Mouse (Mus musculus): ENCODE measurements around the gene Xpc.

Xpc gene

DNA sequence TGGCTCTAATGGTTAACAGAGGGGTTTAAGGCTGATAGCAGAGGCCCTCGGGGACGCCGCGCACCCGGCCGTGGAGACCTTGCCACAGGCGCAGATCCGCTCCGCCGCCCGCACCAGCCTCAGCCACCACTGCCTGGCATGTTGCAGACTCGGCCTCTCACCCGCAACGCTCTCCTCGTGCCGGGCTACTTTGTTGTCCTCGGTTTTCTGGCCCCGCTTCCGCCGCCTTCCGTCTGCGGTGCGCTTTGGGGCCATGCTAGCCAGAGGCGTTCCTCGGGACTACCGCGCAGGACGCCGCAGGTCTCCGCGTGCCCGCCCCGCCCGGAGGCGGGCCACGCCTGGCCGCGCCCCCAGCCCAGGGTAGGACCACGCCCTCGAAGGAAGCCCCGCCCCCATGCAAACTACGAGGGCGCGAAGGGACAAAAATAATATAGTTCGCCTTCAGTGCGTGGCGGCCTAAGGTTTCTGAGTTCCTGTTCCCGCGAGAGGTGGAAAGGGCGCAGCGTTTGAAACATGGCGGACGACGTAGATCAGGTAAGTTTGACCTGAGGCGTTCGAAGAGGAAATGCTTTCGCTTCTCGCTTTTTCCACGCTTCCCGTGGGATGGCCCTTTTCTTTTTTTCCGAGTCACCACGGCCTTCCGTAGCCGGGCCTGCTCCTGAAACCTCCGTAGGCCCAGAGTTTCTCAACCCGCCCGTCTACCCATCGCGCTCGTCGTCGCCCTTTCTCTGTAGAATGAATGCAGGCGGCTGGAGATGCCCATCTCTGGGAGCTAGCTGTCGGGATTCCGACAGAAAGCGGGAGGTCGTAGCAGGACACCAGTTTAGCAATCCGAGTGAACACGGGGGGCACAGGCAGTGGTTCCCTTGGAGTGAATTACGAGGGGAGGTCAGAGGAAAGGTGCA is at the start of gene Xpc, which contains the start of gene Lsm3:
Xpc (minus strand) TSS at position 344 of the 905 bp plus-strand sequence.
Lsm3 (plus strand) TSS at position 384 of the 905 bp plus-strand sequence.
- peak; percentile 89 for DNase-seq (ENCODE audit: low spot score)

DNA sequence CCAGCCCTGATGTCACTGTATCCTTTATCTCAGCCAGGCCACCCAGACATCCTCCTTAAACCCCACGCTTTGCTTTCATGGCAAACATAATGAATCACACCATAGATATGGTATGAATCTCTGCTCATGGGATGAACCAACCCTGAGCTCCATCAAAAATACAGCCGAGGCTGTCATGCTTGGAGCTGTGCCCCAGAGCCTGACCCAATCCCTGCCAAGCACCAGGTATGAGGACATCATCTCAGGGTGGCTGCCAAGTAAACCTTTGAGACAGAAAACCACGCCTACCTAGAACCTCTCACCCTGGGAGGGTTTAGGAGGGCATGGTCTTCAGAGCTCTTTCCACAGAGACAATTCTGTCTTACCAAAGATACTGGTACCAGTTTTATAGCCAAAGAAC is 47.3 kb upstream of the Xpc start:
- DNase-seq (ENCODE audit: low spot score) = no peak

DNA sequence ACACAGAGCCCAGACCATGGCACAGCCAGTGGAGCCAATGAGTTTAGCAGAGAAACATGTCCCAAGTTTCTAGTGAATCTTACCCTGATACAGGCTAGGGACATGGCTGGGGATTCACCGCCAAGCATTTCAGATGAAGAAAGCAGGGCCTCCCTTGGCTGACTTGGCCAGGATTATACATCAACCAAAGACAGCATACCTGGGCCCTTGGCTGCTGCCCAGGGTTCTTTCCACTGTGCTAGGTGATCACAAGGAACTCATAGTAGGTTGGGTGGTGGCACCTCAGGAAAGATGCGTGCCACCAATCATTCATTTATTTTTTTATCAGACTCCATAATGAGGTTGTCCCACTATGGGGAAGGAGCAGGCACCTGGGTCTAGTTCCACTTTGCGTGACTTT is 44.5 kb upstream of the Xpc start:
- DNase-seq (ENCODE audit: low spot score) = no peak

DNA sequence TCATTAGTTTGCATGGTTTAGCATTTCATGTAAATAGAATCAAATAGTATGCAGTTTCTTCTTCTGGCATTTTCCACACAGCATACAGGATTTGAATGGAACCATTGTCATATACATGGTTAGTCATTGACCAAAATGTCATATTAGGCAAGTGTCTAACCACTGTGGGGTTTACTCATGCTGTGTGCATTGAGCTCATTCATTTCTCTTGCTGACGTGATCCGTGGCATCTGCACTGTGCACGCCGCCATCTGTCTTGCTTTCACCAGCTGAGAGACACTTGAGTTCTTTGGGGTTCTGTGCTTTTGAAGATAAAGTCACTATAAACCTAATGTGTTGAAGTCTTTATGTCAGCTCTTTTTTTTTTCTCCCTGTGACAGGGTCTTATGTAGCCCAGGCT is 43.7 kb upstream of the Xpc start:
- no peak for DNase-seq (ENCODE audit: low spot score)

DNA sequence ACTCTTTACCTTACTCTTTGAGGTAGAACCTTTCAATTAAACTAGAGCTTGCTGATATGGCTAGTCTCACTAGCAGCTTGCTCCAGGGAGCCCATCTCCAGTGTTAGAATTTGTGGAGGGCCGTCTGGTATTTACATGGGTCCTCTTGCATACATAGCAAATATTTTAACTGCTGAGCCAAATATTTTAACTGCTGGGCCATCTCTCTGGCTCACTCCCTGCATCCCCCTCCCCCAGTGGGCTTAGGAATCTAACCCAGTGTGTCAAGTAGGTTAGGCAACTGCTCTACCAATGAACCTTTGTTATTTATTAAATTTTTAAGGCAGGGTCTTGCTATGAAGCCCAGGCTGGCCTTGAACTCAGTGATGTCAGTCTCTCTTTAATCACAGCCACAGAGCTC is 42.9 kb upstream of the Xpc start:
- no peak for DNase-seq (ENCODE audit: low spot score)

DNA sequence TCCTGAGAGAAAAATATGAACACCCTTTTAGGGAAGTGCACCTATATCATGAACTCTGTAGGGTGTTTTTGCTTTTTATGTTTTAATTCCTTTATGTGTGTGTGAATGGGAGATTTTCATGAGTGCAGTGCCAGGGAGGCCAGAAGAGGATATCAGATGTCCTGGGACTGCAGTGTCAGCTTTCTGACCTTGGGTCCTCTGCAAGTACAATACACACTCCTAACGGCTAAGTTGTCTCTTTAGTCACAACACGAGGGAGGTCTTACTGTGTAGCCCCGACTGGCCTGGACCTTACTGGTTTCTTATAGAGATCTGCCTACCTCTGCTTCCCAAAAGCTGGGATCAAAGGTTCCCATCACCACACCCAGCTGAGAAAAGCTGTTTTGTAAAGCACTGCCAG is 37.0 kb upstream of the Xpc start:
- no peak for DNase-seq (ENCODE audit: low spot score)

DNA sequence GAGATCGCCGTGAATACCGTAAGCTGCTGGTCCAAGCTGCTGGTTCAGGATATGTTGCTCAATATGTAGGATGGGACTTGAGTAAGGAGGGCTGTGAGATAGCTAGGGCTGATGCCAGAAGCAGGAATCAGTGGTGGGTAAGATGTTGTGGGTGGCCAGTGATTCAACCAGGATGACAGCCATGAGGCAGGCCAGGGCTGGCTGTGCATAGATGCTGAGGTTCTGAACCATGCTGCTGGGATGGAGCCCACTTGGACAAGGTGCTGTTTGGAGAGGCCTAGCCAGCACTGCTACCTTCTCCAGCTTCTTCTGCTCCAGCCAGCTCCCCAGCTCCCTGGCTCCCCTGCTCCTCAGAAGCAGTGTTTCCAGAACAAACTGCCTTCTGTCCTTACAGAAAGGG is 36.0 kb upstream of the Xpc start:
- DNase-seq (ENCODE audit: low spot score) = no peak

DNA sequence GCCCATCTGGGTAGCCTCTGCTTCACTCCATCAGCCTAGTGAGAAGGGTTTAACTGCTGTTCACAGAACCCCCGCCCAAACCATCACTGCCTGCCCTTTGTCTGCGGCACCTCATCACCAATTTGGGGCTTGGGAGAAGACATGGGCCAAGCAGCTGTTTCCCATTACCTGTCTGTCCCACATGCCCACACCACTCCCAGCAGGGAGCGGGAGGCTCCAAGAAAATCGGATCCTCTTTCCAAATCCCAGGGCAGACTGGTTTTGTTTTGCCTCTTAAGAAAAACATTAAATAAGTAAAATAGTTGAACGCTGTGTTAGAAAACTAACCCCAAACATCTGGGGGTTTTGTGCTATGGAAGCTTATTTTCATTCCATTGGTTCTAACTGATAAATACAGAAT is 33.9 kb upstream of the Xpc start:
- no peak for DNase-seq (ENCODE audit: low spot score)

DNA sequence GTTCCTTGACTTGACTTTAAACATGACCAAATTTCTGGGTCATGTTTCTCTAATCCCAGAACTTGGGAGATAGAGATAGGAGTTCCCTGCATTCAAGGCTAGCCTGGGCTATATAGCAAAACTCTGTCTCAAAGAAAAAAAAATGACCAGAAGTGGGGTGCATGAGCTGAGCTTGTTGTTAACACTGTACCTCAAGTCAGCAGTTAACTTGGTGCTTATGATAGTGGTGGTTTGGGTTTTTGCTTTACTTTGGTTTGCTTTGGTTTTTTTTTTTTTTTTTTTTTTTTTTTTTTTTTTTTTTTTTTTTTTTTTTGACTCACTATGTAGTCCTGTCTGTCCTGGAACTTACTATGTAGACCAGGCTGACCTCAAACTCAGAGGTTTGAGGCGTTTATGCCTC is 31.6 kb upstream of the Xpc start:
- DNase-seq (ENCODE audit: low spot score) = no peak

DNA sequence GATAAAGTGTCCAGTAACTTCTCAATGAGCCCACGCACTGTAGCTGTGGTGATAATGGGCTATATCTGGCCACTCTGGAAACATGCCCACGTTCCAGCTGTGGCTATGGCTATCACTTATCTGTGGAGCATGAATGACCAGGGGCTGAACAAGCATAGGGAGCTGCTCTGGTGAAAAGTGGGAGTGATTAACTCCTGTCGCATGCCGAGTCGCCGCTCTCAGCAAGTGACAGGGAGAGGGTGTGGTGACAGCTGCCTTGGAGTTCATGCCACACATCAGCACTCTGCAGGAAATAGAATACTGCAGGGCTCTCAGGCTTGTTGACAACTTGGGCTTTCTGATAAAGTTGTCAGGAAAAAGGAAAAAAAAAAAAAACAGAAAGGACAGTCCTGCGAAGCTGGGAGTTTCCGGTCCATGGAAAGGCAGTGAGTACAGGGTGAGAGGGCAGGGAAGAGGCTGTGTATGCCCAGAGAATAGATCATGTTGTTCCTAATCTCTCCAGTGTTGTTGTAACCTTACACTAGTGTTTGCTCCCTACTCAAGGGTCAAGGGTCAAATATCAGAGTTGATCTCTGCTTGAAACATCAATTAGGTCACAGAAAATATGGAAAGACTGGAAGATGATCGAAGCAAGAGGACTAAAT is 30.7 kb upstream of the Xpc start:
- DNase-seq (ENCODE audit: low spot score) = no peak

DNA sequence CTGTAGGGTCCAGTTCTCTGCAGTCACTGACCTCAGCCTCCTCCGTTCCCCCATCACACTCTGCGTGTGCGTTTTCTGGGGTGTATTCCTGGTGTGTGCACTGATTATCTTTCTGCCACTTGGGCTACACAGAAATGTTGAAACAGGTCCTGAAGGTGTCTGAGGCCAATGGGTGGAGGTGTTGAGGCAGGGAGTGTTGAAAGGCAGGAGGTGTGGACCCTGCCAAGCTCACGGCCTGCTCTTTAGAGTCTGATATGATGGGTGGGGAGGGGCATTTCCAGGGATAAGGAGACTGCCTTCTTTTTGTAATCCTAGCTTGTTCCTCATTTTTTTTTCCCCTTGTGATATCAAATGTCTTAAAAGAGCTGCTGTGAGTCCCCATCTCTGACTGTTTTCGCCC is 27.4 kb upstream of the Xpc start:
- no peak for DNase-seq (ENCODE audit: low spot score)

DNA sequence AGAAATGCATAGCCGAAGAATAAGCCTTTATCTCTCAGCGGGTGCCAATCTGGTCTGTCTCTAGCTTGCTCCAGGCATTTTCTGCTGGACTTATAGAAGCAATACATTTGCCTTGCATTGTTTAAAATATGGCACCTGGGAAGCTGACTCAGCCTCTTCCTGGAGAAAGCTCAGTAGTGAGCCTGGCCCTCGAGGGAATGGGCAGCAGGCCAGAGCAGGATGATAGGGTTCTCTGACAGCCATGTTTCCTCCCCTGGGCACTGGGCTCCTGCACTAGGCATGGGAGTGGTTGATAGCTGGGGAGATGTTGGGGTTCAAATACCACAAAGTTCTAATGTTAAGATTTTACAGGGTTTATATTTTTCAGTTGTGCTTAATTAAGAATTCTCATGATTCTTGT is 25.6 kb upstream of the Xpc start:
- DNase-seq (ENCODE audit: low spot score) = no peak

DNA sequence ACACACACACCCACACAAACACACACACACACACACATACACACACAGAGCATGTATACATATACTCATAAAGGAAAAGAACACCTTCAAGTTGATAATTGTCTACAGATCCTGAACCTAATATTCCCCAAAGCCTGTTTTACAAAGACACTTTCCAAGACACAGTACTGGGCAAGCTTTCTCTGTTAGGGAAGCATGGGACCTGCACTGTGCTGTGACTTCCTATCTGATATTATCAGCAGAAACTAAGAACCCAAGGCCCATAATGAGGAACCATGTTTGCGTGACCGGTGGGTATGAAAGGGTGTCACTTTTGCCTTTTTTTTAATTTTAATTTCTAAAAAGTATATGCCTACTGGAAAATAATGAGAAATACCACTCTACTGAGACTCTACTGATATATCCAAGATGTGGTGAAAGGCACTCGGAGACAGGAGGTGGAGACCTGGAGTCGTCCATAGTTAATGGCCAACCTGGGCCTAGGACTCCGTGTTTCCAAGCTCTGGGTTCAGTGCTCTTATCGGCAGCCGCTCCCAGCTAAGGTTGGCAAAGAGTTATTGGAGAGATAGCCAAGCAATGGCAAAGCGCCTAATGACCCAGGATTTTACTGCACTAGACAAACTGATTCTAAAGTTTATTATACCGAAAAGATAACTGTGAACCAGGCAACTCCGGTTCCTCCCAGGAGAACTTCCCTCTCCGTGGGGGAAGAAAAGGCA is 20.5 kb upstream of the Xpc start:
- no peak for DNase-seq (ENCODE audit: low spot score)

DNA sequence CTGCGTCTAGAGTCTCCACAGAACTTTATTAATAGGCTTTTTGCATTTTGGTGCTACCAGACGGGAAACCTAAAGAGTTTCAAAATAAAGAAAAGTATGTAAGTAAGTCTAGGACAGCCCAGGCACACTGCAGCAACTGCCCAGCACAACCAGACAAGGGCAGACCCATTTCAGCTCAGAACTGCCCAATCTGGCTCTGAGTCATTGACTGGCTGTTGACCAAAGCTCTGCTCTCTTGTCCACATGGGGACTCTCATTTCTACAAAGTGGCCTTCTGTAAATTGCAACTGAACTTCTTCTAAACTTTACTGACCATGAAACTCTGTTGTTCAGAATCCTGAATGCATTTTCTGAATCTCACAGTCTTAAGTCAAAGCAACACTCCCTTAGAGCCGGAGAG is 19.5 kb upstream of the Xpc start:
- DNase-seq (ENCODE audit: low spot score) = no peak

DNA sequence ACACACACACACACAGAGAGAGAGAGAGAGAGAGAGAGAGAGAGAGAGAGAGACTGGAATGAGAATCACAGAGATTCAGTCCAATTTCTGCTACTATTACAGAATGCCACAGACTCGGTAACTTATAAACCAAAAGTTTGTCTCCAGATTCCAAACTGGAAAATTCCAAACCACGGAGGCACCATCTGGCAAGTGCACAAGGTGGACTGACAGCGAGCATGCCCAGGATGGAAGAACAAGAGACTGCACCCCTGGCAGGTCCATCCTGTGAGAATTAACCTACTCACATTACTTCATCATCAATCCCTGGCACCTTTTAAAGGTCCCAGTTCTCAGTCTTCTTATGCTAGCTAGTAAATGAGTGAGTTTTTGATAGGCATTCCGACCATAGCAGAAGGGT is 18.6 kb upstream of the Xpc start:
- DNase-seq (ENCODE audit: low spot score) = no peak

DNA sequence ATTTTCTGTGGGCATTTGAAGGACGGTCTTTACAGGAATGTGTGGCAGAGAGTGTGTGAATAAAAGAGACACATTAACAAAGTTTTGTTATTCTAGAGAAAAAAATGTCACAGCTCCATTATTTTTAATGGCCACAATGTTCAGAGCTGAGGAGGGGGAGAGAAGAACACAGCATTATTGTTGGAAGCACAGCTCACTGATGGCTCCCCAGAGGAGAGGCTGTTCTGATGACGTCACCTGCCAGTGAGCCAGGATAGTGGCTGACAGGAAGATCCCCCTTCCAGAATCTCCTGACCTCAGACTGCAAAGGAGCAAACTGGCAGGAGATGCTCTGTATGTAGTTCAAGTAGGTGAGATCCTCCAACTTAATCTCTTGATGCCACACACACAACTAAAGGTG is 18.1 kb upstream of the Xpc start:
- no peak for DNase-seq (ENCODE audit: low spot score)

DNA sequence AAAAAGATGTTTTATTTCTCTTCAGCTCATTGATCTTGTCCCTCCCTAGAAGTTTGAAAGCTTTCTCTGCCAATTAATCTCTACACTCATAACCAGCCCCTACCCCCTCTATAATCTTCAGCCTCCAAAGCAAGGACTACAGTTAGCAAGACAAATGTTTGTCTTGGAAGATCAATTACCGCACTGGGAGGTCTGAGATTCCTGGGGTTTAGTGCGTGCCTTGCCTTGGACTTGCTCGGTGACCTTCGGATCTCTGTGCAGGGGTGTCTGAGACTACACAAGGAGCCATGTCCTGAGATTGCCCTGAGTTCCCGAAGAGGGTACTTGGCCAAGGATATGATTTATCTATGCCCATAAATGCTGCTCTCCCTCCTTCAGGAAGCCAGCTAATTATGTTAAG is 17.7 kb upstream of the Xpc start:
- no peak for DNase-seq (ENCODE audit: low spot score)

DNA sequence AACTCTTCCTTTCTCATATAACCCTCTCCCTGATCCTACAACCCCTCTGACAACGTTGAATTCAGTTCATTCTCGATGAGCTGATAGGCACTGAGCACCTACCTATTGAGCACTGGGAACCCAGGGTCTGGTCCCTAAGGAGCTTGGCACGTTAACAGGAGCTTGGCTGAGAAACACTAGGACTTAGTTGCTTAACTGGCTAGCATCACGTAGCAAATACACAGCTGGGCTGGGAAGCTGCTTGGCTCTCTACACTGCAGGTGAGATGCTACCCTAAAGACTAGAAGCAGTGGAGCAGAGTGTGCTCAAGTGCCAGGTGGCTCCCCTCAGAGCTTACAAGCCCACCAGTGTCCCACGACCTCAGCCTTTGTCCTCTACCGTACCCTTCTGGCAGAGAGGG is 17.0 kb upstream of the Xpc start:
- no peak for DNase-seq (ENCODE audit: low spot score)

DNA sequence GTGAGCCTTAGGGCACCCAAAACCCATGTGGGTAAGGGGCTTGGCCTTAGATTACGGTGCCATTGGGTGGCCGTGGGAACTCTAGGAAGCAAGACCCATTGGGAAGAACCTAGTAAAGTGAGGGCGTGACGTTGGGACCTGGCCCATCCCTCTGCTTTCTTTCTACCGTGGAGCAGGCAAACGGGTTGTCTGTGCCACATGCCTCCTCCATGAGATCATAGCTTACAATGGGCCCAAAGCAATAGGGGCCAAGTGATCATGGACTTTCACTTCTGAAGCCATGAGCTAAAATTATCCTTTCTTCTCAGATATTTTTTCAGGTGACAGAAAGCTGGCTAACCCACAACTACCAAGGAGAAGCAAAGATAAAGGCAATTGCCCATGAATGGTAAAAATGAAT is 15.6 kb upstream of the Xpc start:
- DNase-seq (ENCODE audit: low spot score) = no peak

DNA sequence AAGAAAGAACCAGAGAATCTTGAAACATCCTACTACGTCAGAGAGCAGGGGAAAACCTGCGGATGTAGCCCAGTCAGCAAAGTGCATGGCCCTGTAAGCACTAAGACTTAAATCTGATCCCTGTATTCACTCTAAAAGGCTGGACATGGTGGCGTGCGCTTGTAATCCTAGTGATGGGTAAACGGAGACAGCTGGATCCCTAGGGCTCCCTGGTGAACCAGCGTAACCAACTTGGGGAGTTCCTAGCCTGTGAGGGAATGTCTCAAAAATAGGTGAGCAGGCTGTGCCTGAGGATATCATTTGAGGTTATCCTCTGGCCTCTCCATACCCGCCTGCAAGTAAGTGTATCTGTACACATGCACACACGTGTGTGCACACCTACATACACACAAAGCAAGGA is 15.0 kb upstream of the Xpc start:
- no peak for DNase-seq (ENCODE audit: low spot score)

DNA sequence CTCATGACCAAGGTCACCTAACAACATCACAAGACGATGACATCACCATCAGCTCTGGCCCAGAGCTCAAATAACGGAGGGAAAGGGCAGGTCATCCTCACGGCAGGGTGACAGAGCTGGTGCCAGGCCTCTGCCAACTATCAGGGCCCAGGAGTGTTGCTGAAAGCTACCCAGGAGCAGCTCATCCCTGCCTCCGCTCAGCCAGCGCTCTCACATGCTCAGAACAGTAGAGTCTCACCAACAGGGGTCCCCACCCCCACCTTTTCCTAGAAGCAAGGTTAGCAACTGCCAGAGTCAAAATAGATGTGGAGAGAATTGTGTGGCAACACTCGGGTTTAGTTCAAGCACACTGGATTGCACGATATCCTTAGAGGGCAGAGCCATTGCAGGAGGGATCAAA is 12.6 kb upstream of the Xpc start:
- DNase-seq (ENCODE audit: low spot score) = no peak

DNA sequence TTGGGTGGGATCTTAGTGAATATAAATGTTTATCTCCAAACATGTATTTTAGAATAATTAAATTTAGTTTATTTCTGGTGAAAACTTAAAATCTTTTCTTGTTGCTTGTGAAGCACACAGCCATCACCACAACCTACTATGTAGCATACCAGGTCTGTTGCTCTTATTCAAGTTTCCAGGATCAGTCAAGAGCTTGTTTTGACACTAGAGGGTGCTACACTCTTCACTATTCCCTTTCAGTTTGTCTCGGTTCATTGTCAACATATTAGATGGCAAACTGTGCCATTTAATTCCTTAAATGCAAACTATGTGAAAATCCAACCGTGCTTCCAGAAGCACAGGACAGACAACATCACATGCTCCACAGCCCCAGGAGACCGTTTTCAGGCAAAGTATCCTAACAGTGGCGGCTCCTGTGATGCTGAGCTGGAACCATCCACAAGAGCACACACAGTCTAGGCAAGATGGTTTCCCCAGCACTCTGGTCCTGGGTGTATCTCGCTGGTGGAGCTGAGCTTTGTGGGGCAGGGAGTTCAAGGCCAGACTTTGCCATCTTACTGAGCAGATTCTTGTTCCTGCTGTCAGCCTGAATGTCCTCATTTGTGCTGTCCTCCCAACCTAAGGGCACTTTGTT is 11.7 kb upstream of the Xpc start:
- no peak for DNase-seq (ENCODE audit: low spot score)

DNA sequence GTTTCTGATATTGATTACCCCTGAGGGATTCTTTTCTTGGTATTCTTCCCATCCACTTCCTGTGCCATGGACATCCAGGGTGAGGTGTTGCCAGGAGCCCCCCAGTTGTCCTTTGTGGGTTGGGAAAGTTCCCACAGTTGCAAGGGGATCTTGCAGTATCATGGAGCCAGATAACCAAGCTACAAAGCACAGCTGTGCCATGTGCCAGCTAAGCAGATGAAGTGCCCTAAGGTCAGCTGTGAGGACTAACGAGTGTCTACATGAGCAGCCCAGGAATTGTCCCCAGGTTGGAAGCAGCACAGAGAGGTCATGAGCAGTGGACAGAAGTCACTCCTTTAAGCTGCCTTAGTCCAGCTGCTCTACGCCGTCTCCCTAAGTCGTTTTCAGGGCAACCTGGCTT is 9.9 kb upstream of the Xpc start:
- DNase-seq (ENCODE audit: low spot score) = no peak
